Mouse (Mus musculus) spleen, adult 2 months (tissue): Measurements from ENCODE around the gene Emg1. TPM values are rescaled to one million over a fixed set of nuclear protein-coding genes. Genes with fewer than 3 reads are reported as not detected.
"Not testable (repeated sequence)": the region's sequence is repeated elsewhere in the genome, so short reads cannot be mapped to it uniquely, and the experiment has no call there.

Experiments used
- DNase-seq, 2 experiments: peaks; one replicate each; pipeline versions ENCODE4 v3.0.0 to v3.0.0-alpha.2; 2012 to 2021; ENCODE audit warnings: low spot score in 2 of 2, low read depth in 1 of 2
- H3K27ac ChIP-seq: fragments of 200-500 bp; 2 replicates; pipeline ENCODE4 v1.5.1; 2012; ENCODE audit warnings: low read length, inconsistent platforms; ENCODE audit not compliant: insufficient read depth
- H3K27me3 ChIP-seq: fragments of 200-500 bp; 2 replicates; pipeline ENCODE4 v1.6.1; 2012; ENCODE audit warnings: mild to moderate bottlenecking, moderate library complexity, low read length, inconsistent platforms; ENCODE audit not compliant: control insufficient read depth, insufficient read depth
- H3K36me3 ChIP-seq: fragments of 200-500 bp; 2 replicates; pipeline ENCODE4 v1.6.1; 2012; ENCODE audit warnings: mild to moderate bottlenecking, low read length, inconsistent platforms; ENCODE audit not compliant: control insufficient read depth, insufficient read depth
- H3K4me1 ChIP-seq: fragments of 200-500 bp; 2 replicates; pipeline ENCODE4 v1.6.1; 2011; ENCODE audit warnings: inconsistent platforms; ENCODE audit not compliant: control insufficient read depth, insufficient read depth, insufficient read length
- H3K4me3 ChIP-seq: fragments of 200-500 bp; 2 replicates; pipeline ENCODE4 v1.5.1; 2011; ENCODE audit warnings: mild to moderate bottlenecking, inconsistent platforms; ENCODE audit not compliant: insufficient read depth, insufficient read length; ENCODE audit errors: extremely low read depth
- CTCF ChIP-seq: fragments of 200-500 bp; IDR thresholded peaks from 2 replicates; pipeline ENCODE4 v1.5.1; 2011; ENCODE audit warnings: mild to moderate bottlenecking, inconsistent platforms; ENCODE audit not compliant: insufficient read depth, insufficient read length, insufficient replicate concordance; ENCODE audit errors: extremely low read depth
- POLR2A ChIP-seq: fragments of 200-500 bp; IDR thresholded peaks from 2 replicates; pipeline ENCODE4 v1.6.1; 2011; ENCODE audit warnings: low read depth, low read length, inconsistent platforms
- WGBS: fragments of 180-500 bp; shearing (Covaris S2); methylation state at CpG from one replicate; pipeline ENCODE4 v1.1.7; 2018; 5-methylcytosine and 5-hydroxymethylcytosine counted together
- polyA plus RNA-seq: library from polyadenylated mRNA; depleted of rRNA; stranded (reverse); fragments of >200 nt; gene quantifications from 2 replicates; pipeline ENCODE4 v1.2.3, GENCODE M21; 2012

The Emg1 gene
- polyA plus RNA-seq, 1 experiment: 47.9 TPM

DNA sequence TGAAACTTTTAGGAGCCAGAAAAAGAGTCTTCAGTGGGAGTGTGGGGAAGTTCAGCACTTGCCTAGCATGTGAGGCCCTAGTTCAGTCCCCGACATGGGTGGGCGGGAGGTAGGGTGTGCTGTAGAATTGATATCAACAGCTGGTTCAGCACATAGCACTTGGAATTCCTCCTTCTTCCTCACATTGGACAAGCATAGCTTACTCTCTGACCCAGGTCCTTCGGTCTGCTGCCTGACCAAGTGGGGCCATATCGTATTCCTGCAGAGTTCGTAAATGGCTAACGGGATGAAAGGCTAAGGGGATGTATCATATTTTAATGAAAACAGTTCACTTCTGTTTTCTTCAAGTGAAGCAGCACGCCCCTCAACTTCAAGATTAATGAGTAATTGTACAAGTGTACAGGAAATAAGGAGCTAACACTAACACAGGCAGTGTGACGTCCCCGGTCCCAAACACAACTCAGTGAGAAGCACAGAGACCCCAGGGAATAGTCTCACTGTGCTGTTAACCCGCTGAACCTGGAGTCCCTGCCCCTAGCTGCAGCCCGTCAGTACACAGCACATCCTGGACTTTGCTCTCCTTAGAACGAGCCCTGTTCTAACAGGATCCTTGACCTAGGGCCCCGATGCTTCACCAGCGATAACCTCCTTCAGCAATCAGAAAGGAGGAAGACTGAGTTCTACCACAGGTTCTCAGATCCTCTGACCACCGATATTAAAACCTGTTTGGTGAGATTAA lies 18.6 kb downstream of the Emg1 start:
- H3K36me3 ChIP-seq: 0 out of 2 replicates have a peak, but pooled peaks cover 1% of the 10 kb centered on the region
- no peak overlapping the region for H3K4me3 ChIP-seq
- H3K4me1 ChIP-seq: peaks cover 3% of the 10 kb centered on the region; the same call in 1 of the 2 replicates
- TF ChIP-seq CTCF (no peak), POLR2A (no peak)
- no peak for DNase-seq
- 64% methylated on average over 15 of the region's 15 CpGs for WGBS
- peak overlapping the region; percentile 39; the same call in 1 of the 2 replicates for H3K27ac ChIP-seq
- H3K27me3 ChIP-seq: no peaks in the 10 kb centered on the region

DNA sequence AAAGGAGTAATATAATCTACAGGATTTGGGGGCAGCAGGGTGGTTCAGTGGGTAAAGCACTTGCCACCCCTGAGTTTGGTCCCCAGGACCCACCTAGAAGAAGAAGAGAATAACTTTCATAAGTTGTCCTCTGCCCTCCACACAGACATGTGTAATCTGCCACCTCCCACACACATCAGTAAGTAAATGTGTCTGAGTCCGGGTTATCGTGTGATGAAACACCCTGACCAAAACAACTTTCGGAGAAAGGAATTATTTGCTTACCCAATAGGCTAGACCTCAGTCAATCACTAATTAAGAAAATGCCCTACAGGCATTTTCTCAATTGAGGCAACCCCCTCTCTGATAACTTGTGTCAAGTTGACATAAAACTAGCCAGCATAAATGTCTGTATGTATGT lies 21.5 kb downstream of the Emg1 start:
- Histone ChIP-seq H3K4me1 (peaks cover 11% of the 10 kb centered on the region; the same call in 1 of the 2 replicates), H3K27ac (no peak overlapping the region), H3K4me3 (no peak overlapping the region), H3K27me3 (no peaks in the 10 kb centered on the region), H3K36me3 (no peaks in the 10 kb centered on the region)
- 97% methylated on average over 3 of the region's 3 CpGs for WGBS
- DNase-seq: no peak
- TF ChIP-seq CTCF (no peak), POLR2A (no peak)

DNA sequence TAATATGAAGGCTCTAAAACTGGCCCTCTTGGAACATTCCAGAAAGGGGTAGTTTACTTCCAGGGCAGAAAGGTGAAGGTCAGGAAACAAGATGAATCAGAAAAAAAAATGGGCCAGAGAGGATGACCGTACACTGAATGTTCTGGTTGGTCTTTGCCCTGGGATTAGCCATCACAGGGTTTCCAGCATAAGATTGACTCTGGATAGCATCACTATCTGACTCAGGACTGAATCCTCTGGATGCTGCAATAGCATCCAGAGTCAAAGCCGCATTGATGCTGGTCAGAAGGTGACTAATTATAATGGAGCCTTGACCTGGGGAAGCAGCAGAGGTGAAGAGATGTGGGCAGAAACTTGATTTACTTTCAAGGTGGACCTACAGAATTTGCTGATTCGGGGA lies 23.0 kb downstream of the Emg1 start:
- no peaks in the 10 kb centered on the region for H3K27me3 ChIP-seq
- TF ChIP-seq POLR2A: no peak
- TF ChIP-seq CTCF: no peak
- no peaks in the 10 kb centered on the region for H3K36me3 ChIP-seq
- H3K27ac ChIP-seq: no peak overlapping the region
- no peak for DNase-seq
- 94% methylated on average over 3 of the region's 3 CpGs for WGBS
- no peak overlapping the region for H3K4me3 ChIP-seq
- H3K4me1 ChIP-seq: peaks cover 13% of the 10 kb centered on the region

DNA sequence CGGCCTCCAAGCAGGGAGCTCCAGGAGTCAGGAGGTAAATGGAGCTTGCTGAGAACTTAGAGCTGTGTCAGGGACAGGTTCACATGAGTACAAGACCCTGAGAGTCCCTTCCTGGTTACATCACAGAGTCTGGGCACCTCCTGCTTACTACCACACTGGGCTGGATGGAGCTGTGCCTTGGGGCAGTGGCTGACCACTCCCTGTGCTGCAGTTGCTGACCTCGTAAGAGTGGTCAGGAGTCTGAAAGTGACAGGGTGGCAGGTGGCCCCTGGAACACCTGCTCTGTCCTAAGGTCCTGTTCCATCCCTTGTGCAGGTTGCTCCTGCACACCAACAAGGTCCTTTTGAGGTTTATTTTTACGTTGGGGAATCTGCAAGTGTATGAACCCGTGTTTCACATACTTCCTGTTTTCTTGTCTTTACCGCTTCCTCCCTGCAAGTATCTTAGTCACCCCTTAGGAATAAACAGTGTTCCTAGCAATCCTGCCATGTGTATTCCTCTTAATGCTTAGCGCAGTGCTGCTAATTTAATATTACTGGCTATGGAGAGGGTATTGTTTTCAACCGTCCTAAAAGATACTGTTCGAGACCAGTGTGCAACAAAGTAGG lies 23.7 kb downstream of the Emg1 start:
- no peak overlapping the region for H3K4me3 ChIP-seq
- DNase-seq: no peak
- TF ChIP-seq CTCF (no peak), POLR2A (no peak)
- WGBS: 45% methylated on average over 8 of the region's 8 CpGs
- H3K27ac ChIP-seq: peak overlapping the region; percentile 77
- no peaks in the 10 kb centered on the region for H3K36me3 ChIP-seq
- H3K4me1 ChIP-seq: peaks cover 13% of the 10 kb centered on the region
- no peaks in the 10 kb centered on the region for H3K27me3 ChIP-seq

DNA sequence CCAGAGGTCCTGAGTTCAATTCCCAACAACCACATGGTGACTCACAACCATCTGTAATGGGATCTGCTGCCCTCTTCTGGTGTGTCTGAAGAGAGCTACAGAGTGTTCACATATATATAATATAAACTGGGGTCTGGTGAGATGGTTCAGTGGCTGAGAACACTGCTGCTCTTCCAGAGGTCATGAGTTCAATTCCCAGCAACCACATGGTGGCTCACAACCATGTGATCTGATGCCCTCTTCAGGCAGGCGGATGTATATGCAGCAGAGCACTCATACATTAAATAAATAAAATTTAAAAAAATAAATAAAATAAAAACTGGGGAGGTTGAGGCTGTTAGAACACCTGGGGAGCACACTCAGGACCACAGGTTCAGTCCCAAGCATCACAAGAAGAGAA lies 25.3 kb downstream of the Emg1 start:
- not testable (repeated sequence) for H3K27me3 ChIP-seq, DNase-seq, H3K27ac ChIP-seq, H3K4me3 ChIP-seq, H3K36me3 ChIP-seq
- WGBS: 86% methylated on average over 1 of the region's 1 CpGs
- peaks cover 13% of the 10 kb centered on the region for H3K4me1 ChIP-seq

DNA sequence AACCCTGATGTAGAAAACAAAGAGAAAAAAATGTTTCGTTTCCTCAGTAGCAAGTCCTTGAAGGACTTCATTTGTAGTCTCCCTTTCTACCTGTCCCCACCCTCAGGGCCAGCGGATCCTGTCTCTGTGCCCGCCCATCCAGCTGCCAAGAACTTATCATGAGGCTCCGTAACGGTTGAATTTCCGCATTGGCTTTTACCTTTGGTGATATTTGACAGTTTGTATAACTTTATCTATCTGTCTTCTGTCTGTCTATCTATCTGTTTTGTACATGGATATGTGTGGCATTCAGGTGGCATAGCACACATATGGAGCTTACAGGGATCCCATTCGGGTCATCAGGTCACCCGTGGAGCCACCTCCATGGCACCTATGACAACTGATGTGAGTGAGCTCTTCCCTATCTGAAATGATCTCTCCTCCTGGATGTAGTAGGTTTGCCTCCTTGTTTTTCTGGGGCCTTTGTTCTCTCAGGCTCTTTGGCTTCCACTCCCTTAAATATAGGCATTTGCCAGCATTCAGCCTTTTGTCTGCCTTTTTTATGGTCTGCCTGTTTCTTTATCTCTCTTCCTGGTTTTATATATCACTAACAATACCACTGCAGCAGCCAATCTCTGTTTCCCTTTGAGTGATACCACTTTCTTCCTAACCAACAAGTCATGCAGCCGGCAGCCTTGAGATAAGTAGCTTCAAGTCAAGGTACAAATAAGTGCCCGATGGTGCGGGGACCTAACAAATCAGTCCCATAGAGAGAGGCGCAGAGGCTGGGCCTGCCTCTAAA lies 26.2 kb downstream of the Emg1 start:
- H3K27me3 ChIP-seq: no peaks in the 10 kb centered on the region
- H3K27ac ChIP-seq: no peak overlapping the region
- no peak for TF ChIP-seq POLR2A
- TF ChIP-seq CTCF: no peak
- no peaks in the 10 kb centered on the region for H3K36me3 ChIP-seq
- H3K4me1 ChIP-seq: peaks cover 13% of the 10 kb centered on the region
- H3K4me3 ChIP-seq: no peak overlapping the region
- no peak for DNase-seq
- 78% methylated on average over 12 of the region's 12 CpGs for WGBS
